Mouse (Mus musculus) liver, embryonic 14.5 days (tissue): Measurements from ENCODE around the gene Itsn2.

ENCODE experiments used
- CTCF ChIP-seq: IDR thresholded peaks from 2 replicates; pipeline ENCODE4 v1.5.1; 2016; ENCODE audit warnings: antibody characterized with exemption, low read depth, control low read depth
- EP300 ChIP-seq: IDR thresholded peaks from 2 replicates; pipeline ENCODE4 v1.6.1; 2016; ENCODE audit warnings: antibody characterized with exemption, low read depth

- TF ChIP-seq CTCF, result 0 out of 2 replicates have a peak, but pooled peaks have one; percentile 8
- no peak for TF ChIP-seq EP300
Observed at GRCm38 (mm10) chr12:4638438-4638837, 46.0 kb downstream of the Itsn2 start.
